Mouse (Mus musculus): ENCODE data around the gene Celf5.

The Celf5 gene

GRCm38 (mm10) chr10:81482533-81482889, at the start of gene Celf5:
TSS of gene Celf5 (minus strand) at chr10:81482709.
- peak; percentile 76 for DNase-seq (ENCODE audit: extremely low spot score, low spot score)

- peak; percentile 89 for DNase-seq (ENCODE audit: extremely low spot score, low spot score)
These were observed 44.3 kb upstream of the Celf5 start for GRCm38 (mm10) chr10:81526779-81527178.

- DNase-seq (ENCODE audit: extremely low spot score, low spot score): no peak
These were observed 42.6 kb upstream of the Celf5 start for GRCm38 (mm10) chr10:81525017-81525694.

GRCm38 (mm10) chr10:81524051-81524605, 41.6 kb upstream of the Celf5 start, which contains the start of gene Gna15:
TSS of gene Gna15 (minus strand) at chr10:81524225.
- DNase-seq (ENCODE audit: extremely low spot score, low spot score): no peak

GRCm38 (mm10) chr10:81523570-81523969, 41.1 kb upstream of the Celf5 start:
- DNase-seq (ENCODE audit: extremely low spot score, low spot score): no peak

- DNase-seq (ENCODE audit: extremely low spot score, low spot score): no peak
These were observed 40.6 kb upstream of the Celf5 start for GRCm38 (mm10) chr10:81523142-81523541.

GRCm38 (mm10) chr10:81519978-81520365, 37.5 kb upstream of the Celf5 start:
- no peak for DNase-seq (ENCODE audit: extremely low spot score, low spot score)

GRCm38 (mm10) chr10:81519227-81519977, 36.9 kb upstream of the Celf5 start:
- no peak for DNase-seq (ENCODE audit: extremely low spot score, low spot score)

- DNase-seq (ENCODE audit: extremely low spot score, low spot score): peak; percentile 71
These were observed 36.0 kb upstream of the Celf5 start for GRCm38 (mm10) chr10:81518546-81518945.

GRCm38 (mm10) chr10:81517227-81517626, 34.7 kb upstream of the Celf5 start:
- no peak for DNase-seq (ENCODE audit: extremely low spot score, low spot score)

- DNase-seq (ENCODE audit: extremely low spot score, low spot score): no peak
These were observed 31.3 kb upstream of the Celf5 start for GRCm38 (mm10) chr10:81513798-81514197.

- DNase-seq (ENCODE audit: extremely low spot score, low spot score): no peak
These were observed 27.8 kb upstream of the Celf5 start for GRCm38 (mm10) chr10:81510246-81510810.

- no peak for DNase-seq (ENCODE audit: extremely low spot score, low spot score)
These were observed 25.4 kb upstream of the Celf5 start for GRCm38 (mm10) chr10:81507691-81508489.

- DNase-seq (ENCODE audit: extremely low spot score, low spot score): no peak
These were observed 24.6 kb upstream of the Celf5 start for GRCm38 (mm10) chr10:81507095-81507494.

GRCm38 (mm10) chr10:81505016-81505664, 22.6 kb upstream of the Celf5 start:
- no peak for DNase-seq (ENCODE audit: extremely low spot score, low spot score)

- peak; percentile 94 for DNase-seq (ENCODE audit: extremely low spot score, low spot score)
These were observed 20.1 kb upstream of the Celf5 start for GRCm38 (mm10) chr10:81502658-81503057.

- DNase-seq (ENCODE audit: extremely low spot score, low spot score): no peak
These were observed 19.4 kb upstream of the Celf5 start for GRCm38 (mm10) chr10:81501863-81502262.

GRCm38 (mm10) chr10:81500032-81500431, 17.5 kb upstream of the Celf5 start, which contains the start of gene S1pr4:
TSS of gene S1pr4 (minus strand) at chr10:81500132.
- no peak for DNase-seq (ENCODE audit: extremely low spot score, low spot score)

- DNase-seq (ENCODE audit: extremely low spot score, low spot score): no peak
These were observed 16.9 kb upstream of the Celf5 start for GRCm38 (mm10) chr10:81499250-81499901.

Data from neural tube, embryonic 10.5 days (tissue).